Mouse (Mus musculus) neutrophil, adult 65 days (primary cell): ENCODE results near the gene Crlf3. TPM values are rescaled to one million over a fixed set of nuclear protein-coding genes. Genes with fewer than 3 reads are reported as not detected.

Experiments
- total RNA-seq: library from RNA; stranded (reverse); gene quantifications from 2 replicates; pipeline ENCODE4 v1.2.4, GENCODE M21; 2023

Crlf3 gene
- 77.0 and 84.7 TPM in 2 replicates for total RNA-seq

GRCm38 (mm10) chr11:80080826-80081728 lies at the start of gene Crlf3:
Crlf3 (minus strand) TSS chr11:80080991.

GRCm38 (mm10) chr11:80088917-80089816 lies 8.4 kb upstream of the Crlf3 start, which contains the start of gene Atad5:
Atad5 (plus strand) TSS chr11:80089400.

Other genes starting within 250 kb of the Crlf3 start
- 15.5 and 16.5 TPM in 2 replicates for gene Utp6, start 118.6 kb downstream of the Crlf3 start, total RNA-seq
- 51.4 and 62.1 TPM in 2 replicates for gene Suz12, start 87.9 kb downstream of the Crlf3 start, total RNA-seq
- gene Atad5, start 8.4 kb upstream of the Crlf3 start, total RNA-seq: 12.3 and 18.7 TPM in 2 replicates
- gene Tefm, start 61.2 kb upstream of the Crlf3 start, total RNA-seq: 0.73 and 1.3 TPM in 2 replicates
- 2.6 and 4.0 TPM in 2 replicates for gene Adap2, start 73.1 kb upstream of the Crlf3 start, total RNA-seq
- 5.5 and 6.9 TPM in 2 replicates for gene Rnf135, start 102.9 kb upstream of the Crlf3 start, total RNA-seq
- 13.6 and 15.1 TPM in 2 replicates for gene Rhot1, start 128.0 kb upstream of the Crlf3 start, total RNA-seq
- gene Rhbdl3, start 219.9 kb upstream of the Crlf3 start, total RNA-seq: 0.16 TPM in 1 of 2 replicates, not detected in the other